Mouse (Mus musculus) midbrain, embryonic 11.5 days (tissue): Measurements from ENCODE around the gene Flywch1. TPM values are rescaled to one million over a fixed set of nuclear protein-coding genes. Genes with fewer than 3 reads are reported as not detected.
"Not testable (repeated sequence)": the region's sequence is repeated elsewhere in the genome, so short reads cannot be mapped to it uniquely, and the experiment has no call there.

Source experiments
- ATAC-seq: fragments of 200-750 bp; cut with Nextera tagmentation; 2 replicates; pipeline ENCODE4 v1.8.0; 2017; ENCODE audit warnings: moderate TSS enrichment, moderate library complexity; ENCODE audit not compliant: low FRiP score
- DNase-seq: peaks from one replicate; pipeline ENCODE4 v3.0.0; 2015; ENCODE audit warnings: low spot score; ENCODE audit errors: missing footprints
- H3K27ac ChIP-seq: fragments of 300-500 bp; sonication (generic); 2 replicates; pipeline ENCODE4 v1.5.1; 2014; ENCODE audit warnings: low read depth, low read length
- H3K27me3 ChIP-seq: fragments of 300-500 bp; sonication (generic); 2 replicates; pipeline ENCODE4 v1.6.1; 2014; ENCODE audit warnings: mild to moderate bottlenecking, low read length, moderate library complexity, mixed read lengths; ENCODE audit not compliant: control insufficient read depth, insufficient read depth
- H3K36me3 ChIP-seq: fragments of 300-500 bp; sonication (generic); 2 replicates; pipeline ENCODE4 v1.6.1; 2014; ENCODE audit warnings: mild to moderate bottlenecking, low read length, moderate library complexity, mixed read lengths; ENCODE audit not compliant: control insufficient read depth, insufficient read depth
- H3K4me1 ChIP-seq: fragments of 300-500 bp; sonication (generic); 2 replicates; pipeline ENCODE4 v1.6.1; 2014; ENCODE audit warnings: low read length; ENCODE audit not compliant: control insufficient read depth, insufficient read depth
- H3K4me2 ChIP-seq: fragments of 300-500 bp; sonication (generic); 2 replicates; pipeline ENCODE4 v1.6.1; 2014; ENCODE audit warnings: mild to moderate bottlenecking, moderate library complexity
- H3K4me3 ChIP-seq: fragments of 300-500 bp; sonication (generic); 2 replicates; pipeline ENCODE4 v1.5.1; 2014; ENCODE audit warnings: low read depth, low read length
- H3K9ac ChIP-seq: fragments of 300-500 bp; sonication (generic); 2 replicates; pipeline ENCODE4 v1.6.1; 2014; ENCODE audit warnings: low read length
- H3K9me3 ChIP-seq: fragments of 300-500 bp; sonication (generic); 2 replicates; pipeline ENCODE4 v1.6.1; 2016; ENCODE audit warnings: low read length; ENCODE audit not compliant: control insufficient read depth
- WGBS: fragments of 180-500 bp; shearing (Covaris S2); extraction: QIAGEN DNeasy Blood & Tissue Kit; methylation state at CpG from one replicate; pipeline ENCODE4 v1.1.7; 2014; 5-methylcytosine and 5-hydroxymethylcytosine counted together
- polyA plus RNA-seq: library from polyadenylated mRNA; unstranded; fragments of >200 nt; fragmentation: Nextera tagmentation; extraction: Ambion mirVana; gene quantifications from 2 replicates; pipeline ENCODE4 v1.2.1, GENCODE M21; 2014

Flywch1 gene
- polyA plus RNA-seq, 1 experiment from 2014 or later = 142 TPM

DNA sequence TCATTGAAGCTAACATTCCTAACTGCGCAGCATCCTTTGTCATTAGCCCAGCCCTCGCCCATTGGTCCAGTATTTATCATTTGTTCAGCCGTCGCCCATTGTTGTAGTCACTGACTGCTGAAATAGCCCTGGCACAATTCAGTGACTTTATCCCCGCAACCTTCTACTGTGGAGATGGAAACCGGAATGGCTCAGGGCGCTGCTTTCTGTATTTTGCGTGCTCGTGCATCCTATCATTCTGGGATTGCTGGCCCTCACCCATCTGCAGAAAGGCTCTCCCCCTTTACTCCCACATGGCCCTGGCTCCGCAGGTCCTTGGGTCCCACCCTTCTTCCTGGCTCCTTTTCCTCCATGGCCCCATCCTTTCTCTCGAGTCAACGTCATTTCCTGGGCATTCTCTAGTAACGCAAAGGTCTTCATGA lies 15.1 kb upstream of the Flywch1 start:
- Histone ChIP-seq H3K4me2 (peak overlapping the region; percentile 70), H3K27ac (peak overlapping the region; percentile 30; the same call in 1 of the 2 replicates), H3K27me3 (no peaks in the 10 kb centered on the region), H3K9ac (peak overlapping the region; percentile 74; the same call in 1 of the 2 replicates), H3K36me3 (no peaks in the 10 kb centered on the region), H3K9me3 (no peaks in the 10 kb centered on the region), H3K4me3 (peak overlapping the region; percentile 47), H3K4me1 (peaks cover 20% of the 10 kb centered on the region)
- DNase-seq = peak; percentile 94
- 17% methylated on average over 13 of the region's 13 CpGs for WGBS
- peak; percentile 55 for ATAC-seq

DNA sequence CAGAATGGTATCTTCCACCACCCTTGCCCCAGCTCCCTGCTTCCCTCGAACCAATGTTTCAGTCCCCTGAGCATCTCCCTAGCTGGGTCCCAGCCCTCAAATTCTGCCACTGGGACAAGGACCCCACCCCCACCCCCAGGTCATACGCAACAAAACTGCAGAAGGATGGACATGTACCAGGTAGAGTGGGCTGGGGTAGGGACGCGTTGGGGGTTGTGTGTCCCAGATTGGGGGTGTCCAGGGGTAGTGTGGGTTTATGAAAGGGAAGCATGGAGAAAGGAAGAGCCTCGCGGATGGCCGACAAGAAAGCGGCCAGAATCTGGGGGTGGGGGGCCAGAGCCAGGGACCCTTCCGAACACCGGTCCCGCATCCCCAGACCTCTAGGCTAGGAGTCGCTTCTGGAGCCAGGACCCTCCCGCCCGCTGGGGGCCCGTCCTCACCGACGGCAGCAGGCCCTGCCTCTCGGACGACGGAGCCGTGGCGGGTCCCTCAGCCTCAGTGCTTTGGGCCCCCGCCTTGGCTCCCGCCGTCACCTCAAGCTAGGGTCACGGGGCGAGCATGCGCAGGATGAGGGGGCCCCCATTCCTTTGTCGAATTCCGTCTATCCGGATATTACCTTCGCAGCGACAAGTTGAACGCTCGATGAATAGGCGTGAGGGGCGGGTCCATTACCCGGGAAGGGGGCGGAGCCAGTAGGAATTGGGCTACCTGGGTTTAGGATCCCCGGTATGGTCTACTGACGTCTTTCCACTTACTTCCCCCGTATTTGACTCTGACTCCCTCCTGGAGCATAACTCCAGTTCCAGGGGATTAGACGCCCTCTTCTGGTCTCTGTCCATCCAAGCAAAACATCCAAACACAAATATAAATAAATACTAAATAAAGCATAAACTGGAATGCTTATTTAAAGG lies 14.4 kb upstream of the Flywch1 start, which contains the start of gene Flywch2:
Gene Flywch2, minus strand, starts transcription at position 521 of the 911 bp plus-strand sequence.
- DNase-seq = peak; percentile 96
- peak within 1 kb of the TSS; percentile 74 for H3K9ac ChIP-seq
- peak within 1 kb of the TSS; percentile 47 for H3K4me3 ChIP-seq
- H3K9me3 ChIP-seq = no peaks in the 10 kb centered on the region
- WGBS = 4% methylated on average over 39 of the region's 43 CpGs
- peaks cover 18% of the 10 kb centered on the region for H3K4me1 ChIP-seq
- H3K4me2 ChIP-seq = peak within 1 kb of the TSS; percentile 70
- no peaks in the 10 kb centered on the region for H3K36me3 ChIP-seq
- H3K27me3 ChIP-seq = no peaks in the 10 kb centered on the region
- peak within 1 kb of the TSS; percentile 30; the same call in 1 of the 2 replicates for H3K27ac ChIP-seq
- peak; percentile 71 for ATAC-seq

DNA sequence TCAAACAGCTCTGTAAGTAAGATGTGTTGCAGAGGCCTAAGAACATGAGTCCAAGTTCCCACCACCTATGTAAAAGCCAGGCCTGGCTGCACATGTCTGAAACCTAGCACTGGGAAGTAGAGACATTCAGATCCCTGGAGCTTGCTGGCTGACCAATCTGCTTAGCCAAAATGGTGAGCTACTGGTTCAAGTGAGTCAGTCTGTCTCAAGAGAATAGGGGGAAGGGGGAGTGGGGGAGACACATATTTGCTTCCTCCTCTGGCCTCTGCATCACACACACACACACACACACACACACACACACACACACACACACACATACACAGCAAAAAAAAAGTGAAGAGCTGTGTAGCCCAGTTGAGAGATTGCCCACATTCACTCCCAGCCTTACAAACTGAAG lies 11.9 kb upstream of the Flywch1 start:
- peaks cover 6% of the 10 kb centered on the region; the same call in 1 of the 2 replicates for H3K4me1 ChIP-seq
- peak; percentile 69 for DNase-seq
- no peak for ATAC-seq
- H3K36me3 ChIP-seq = no peaks in the 10 kb centered on the region
- H3K9ac ChIP-seq = no peak overlapping the region
- no peak overlapping the region for H3K4me3 ChIP-seq
- H3K4me2 ChIP-seq = no peak overlapping the region
- H3K9me3 ChIP-seq = no peaks in the 10 kb centered on the region
- no peak overlapping the region for H3K27ac ChIP-seq
- no peaks in the 10 kb centered on the region for H3K27me3 ChIP-seq

DNA sequence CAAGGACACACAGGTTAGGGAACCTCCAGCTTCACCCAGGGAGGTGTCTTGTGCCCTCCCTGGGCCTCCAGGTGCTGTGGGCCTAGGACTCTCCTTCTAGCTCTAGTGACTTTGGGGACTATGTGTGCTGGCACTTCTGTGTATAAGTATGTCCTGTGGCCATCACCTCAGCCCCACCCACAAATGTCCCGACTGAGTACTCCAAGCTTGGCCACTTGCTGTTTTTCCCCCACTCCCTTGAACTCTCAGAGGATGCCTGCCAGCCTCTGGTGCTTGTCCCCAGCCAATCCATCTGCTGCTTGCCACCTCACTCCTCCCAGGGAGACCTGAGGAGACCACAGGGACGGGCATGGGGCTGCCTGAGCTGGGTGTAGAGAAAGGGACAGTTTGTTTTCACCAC lies 7.0 kb upstream of the Flywch1 start:
- 59% methylated on average over 2 of the region's 2 CpGs for WGBS
- Histone ChIP-seq H3K4me3 (no peak overlapping the region), H3K4me2 (no peak overlapping the region), H3K27ac (no peak overlapping the region), H3K9me3 (no peaks in the 10 kb centered on the region), H3K36me3 (no peaks in the 10 kb centered on the region), H3K9ac (no peak overlapping the region), H3K4me1 (no peaks in the 10 kb centered on the region), H3K27me3 (no peaks in the 10 kb centered on the region)
- DNase-seq (no peak), ATAC-seq (no peak)

DNA sequence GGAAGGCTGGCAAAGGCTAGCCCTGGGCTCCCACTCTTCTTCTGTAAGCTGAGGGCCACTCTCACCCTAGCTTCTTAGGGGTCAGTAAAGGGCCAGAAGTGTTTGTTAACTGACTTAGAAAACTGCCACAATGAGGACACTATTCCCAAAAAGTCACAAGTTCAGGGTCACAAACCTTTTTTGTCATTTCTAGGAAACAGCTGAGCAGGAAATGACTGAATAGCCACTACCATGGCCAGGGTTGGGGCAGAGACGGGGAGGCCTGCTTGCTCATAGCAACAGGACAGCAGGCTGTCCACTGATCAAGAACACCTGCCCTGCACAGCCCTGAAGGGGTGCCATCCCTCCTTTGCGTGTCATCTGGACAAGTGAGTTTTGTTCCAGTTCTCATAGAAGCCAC lies 5.7 kb upstream of the Flywch1 start:
- no peaks in the 10 kb centered on the region for H3K27me3 ChIP-seq
- DNase-seq (no peak), ATAC-seq (no peak)
- no peaks in the 10 kb centered on the region for H3K9me3 ChIP-seq
- no peaks in the 10 kb centered on the region for H3K4me1 ChIP-seq
- no peak overlapping the region for H3K27ac ChIP-seq
- H3K9ac ChIP-seq = no peak overlapping the region
- H3K4me2 ChIP-seq = no peak overlapping the region
- no peaks in the 10 kb centered on the region for H3K36me3 ChIP-seq
- 72% methylated on average over 2 of the region's 2 CpGs for WGBS
- H3K4me3 ChIP-seq = no peak overlapping the region

DNA sequence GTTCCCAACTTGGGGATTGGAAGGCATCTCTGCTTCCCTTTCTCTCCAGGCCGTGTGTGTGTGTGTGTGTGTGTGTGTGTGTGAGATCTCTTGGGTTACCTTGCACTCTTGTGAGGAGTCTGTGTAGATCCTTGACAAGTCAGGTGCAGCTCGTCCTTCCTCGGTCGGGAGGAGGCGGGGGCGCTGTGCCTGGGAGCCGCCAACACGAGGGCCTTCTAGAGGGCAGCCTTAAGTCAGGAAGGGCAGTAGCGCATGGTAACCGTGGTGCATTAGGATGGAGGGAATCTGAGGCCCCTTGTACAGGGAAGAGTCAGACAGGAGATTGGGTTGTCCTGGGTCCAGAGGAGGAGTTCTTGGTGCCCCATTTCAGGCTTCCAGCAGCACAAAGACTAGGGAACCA lies 4.8 kb upstream of the Flywch1 start:
- 78% methylated on average over 10 of the region's 10 CpGs for WGBS
- no peaks in the 10 kb centered on the region for H3K36me3 ChIP-seq
- DNase-seq = peak; percentile 66
- H3K4me1 ChIP-seq = no peaks in the 10 kb centered on the region; the same call in 1 of the 2 replicates
- H3K27me3 ChIP-seq = no peaks in the 10 kb centered on the region
- H3K27ac ChIP-seq = no peak overlapping the region
- no peak overlapping the region for H3K4me3 ChIP-seq
- ATAC-seq = no peak
- no peak overlapping the region for H3K4me2 ChIP-seq
- no peak overlapping the region for H3K9ac ChIP-seq
- no peaks in the 10 kb centered on the region for H3K9me3 ChIP-seq

DNA sequence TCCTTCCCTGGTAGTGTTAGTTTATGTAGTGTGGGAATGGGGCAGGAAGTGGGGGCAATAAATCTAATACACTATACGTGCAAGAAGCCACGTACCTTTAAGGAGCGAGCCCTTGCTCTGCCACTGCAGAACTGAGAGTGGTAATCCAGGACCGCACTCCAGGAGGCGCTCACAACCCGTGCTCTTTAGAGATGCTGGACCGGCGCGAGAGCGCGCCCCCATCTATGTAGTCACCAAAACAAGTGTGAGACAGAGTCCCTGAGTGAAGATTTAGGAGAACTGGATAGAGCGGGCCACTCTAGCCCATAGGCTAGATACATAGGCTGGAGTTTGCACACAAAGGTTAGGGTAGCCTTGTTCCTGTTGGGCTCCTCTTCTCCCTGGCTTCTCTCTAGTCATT lies 2.7 kb upstream of the Flywch1 start:
- Histone ChIP-seq H3K4me2 (no peak overlapping the region), H3K27ac (no peak overlapping the region), H3K4me1 (peaks cover 7% of the 10 kb centered on the region), H3K27me3 (no peaks in the 10 kb centered on the region), H3K9ac (no peak overlapping the region), H3K4me3 (no peak overlapping the region), H3K9me3 (no peaks in the 10 kb centered on the region), H3K36me3 (no peaks in the 10 kb centered on the region)
- ATAC-seq = peak; percentile 36
- peak; percentile 94 for DNase-seq
- WGBS = 7% methylated on average over 12 of the region's 12 CpGs

DNA sequence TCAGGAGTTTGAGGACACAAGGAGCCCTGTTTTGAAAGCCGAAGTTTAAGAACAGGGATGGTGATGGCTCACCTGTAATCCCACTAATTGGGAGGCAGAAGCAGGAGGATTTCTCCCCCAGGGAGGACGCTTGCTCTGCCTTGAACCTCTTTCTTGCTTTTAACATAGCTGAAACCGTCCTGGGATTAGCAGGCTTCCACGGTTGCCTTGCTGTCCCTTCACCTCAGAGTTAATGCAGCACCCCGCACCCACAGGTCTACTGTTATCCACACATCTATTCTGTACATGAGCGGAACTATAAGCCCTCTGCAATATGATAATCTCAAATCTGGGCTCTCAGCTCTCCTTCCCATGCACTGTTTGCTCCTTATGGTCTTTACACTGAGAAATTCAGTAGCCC lies 2.3 kb upstream of the Flywch1 start:
- DNase-seq = peak; percentile 73
- 76% methylated on average over 6 of the region's 6 CpGs for WGBS
- Histone ChIP-seq H3K9ac (no peak overlapping the region), H3K27me3 (no peaks in the 10 kb centered on the region), H3K9me3 (no peaks in the 10 kb centered on the region), H3K4me3 (no peak overlapping the region), H3K36me3 (no peaks in the 10 kb centered on the region; the same call in 1 of the 2 replicates), H3K4me1 (peaks cover 7% of the 10 kb centered on the region), H3K27ac (no peak overlapping the region), H3K4me2 (no peak overlapping the region)
- no peak for ATAC-seq

DNA sequence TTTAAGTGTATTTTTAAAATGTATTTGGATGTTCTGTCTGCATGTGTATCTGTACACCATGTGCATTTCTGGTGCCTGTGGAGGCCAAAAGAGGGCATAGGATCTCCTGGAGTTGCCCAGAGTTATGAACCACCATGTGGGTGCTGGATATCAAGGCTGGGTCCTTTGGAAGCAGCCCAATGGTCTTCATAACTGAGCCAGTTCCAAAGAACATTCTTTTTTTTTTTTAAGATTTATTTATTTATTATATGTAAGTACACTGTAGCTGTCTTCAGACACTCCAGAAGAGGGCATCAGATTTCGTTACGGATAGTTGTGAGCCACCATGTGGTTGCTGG lies 786 bp upstream of the Flywch1 start:
- H3K9ac ChIP-seq, H3K27me3 ChIP-seq, H3K36me3 ChIP-seq, H3K4me1 ChIP-seq, H3K27ac ChIP-seq, ATAC-seq, H3K9me3 ChIP-seq, DNase-seq: not testable (repeated sequence)
- peak overlapping the region; percentile 37; the same call in 1 of the 2 replicates for H3K4me2 ChIP-seq
- peak overlapping the region; percentile 86; the same call in 1 of the 2 replicates for H3K4me3 ChIP-seq
- no CpG with 5 or more reads among the region's 2 CpGs for WGBS
